Mouse (Mus musculus): ENCODE measurements at regions not wholly inside any gene's neighbourhood (a gene's known extent, or its start where the extent isn't known, plus 50 kb on each side); places are given as distances from the start of the nearest gene placed in this dataset.

DNA sequence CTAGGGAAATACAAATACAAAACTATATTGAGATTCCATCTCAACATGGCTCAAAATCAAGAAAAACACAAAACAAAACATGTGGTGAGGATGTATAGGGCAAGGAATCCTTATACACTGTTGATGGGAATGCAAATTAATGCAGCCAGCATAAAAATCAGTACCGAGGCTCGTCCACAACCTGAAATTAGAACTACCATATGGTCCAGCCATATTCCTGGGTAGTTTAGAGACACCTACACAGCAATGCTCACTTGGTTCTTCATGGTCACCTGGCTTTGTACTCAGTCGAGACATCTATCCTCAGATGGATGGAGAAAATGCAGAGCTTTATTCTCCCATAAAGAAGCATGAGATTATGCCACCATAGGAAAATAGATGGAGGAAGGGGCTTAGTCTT, 340.0 kb downstream of the Phkb start:
- DNase-seq (ENCODE audit: extremely low read depth, low read depth, low spot score) = no peak

DNA sequence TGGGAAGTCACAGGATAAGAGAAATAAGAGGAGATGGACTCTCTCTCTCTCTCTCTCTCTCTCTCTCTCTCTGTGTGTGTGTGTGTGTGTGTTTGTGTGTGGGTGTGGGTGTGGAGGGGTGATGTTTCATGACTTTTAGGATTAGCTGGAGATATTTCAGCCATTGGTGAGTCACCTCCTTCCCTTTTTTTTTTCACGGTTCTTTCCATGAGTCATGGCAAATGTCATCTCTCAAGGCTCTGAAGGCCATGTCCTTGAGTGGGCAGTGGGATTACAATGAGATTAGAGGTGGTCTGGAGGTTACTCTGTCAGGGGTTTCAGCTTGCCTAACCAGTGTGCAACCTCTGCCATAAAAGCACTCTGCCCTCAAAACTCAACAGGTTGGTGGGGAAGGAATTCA, 329.3 kb downstream of the Phkb start:
- DNase-seq (ENCODE audit: extremely low read depth, low read depth, low spot score) = no peak

DNA sequence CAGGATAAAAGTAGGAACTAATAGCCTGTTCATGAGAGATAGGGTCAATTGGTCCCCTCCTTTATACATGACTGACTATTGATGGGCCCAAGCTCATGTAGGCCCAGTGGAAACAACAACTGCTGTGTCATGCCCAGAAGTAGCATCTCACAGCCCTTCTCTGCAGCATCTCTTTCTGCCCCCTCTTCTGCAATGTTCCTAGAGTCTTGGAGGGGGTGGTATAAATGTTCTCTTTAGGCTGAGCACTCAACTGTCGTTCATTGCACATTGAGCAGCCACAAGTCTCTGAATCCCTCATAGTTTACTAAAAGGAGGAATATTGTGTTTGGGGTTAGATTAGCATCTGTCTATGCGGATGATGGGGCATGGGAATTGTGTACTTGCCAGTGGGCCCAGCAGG, 324.1 kb downstream of the Phkb start:
- no peak for DNase-seq (ENCODE audit: extremely low read depth, low read depth, low spot score)

DNA sequence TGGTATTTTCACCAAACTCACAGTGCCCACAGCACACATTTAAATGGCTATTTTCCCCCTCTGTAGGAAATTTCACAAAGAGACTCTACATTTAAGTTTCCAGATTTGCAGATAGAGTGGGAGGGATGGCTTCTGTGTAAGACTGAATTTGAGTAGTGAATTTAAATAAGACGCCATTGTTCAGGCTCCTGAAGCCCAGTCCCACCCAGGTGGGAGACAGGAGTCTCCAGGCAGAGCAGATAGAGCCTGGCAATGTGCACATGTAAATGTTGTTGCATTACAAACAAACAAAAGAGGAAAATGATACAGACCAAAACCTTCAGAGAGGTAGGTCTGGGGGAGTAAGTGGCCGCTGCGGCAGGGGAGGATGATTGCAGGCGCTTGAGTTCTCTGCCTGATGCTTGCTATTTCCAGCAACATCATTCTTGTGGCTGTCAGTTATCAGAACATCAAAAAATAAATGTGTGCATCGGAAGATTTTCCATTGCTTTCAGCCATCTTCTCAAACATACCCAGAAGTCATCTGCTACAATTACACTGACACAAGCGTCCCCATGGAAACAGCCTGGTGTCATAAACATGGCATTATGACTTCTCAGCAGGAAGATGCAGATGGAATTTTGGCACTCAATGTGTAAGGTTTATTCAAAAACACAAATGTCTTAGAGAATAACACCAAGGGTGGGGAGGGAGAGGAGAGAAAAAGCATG, 318.5 kb downstream of the Phkb start:
- no peak for DNase-seq (ENCODE audit: extremely low read depth, low read depth, low spot score)

DNA sequence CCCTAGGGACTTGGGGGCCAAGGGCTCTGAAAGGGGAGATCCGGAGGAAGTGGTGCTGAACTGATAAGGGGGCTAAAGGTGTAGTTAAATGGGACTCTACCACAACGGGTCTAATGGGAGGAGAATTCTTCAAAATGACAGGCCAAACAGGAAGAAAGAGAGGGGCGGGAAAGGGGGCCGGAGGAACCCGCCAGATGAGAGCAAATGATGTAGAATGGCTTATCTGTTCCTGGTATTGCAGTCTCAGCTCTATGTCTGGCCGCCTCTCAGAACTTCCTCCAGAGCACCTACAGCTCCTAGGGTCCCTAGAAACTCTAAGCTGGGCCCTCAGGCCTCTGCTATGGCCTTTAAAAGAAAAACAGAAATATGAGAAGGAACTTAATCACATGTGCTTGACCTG, 306.8 kb downstream of the Phkb start:
- no peak for DNase-seq (ENCODE audit: extremely low read depth, low read depth, low spot score)

DNA sequence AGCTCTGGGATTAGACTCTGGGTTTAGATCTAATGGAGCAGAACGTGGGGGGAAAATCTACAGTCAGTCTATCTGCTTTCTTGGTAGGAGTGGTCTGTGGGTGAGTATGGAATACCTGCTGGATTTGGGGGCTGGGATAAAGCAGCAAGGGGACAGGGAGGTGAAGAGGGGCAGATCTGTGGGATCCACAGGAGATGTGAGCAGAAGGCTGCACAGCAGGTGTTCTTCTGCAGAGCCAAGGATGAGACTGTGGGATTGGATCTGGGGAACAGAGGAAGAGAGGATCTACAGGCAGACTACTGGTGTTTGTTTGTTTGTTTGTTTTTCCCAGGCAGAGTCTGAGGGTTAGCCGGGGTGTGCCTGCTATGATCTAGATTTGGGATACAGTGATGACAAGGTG, 284.5 kb downstream of the Phkb start:
- no peak for DNase-seq (ENCODE audit: extremely low read depth, low read depth, low spot score)

DNA sequence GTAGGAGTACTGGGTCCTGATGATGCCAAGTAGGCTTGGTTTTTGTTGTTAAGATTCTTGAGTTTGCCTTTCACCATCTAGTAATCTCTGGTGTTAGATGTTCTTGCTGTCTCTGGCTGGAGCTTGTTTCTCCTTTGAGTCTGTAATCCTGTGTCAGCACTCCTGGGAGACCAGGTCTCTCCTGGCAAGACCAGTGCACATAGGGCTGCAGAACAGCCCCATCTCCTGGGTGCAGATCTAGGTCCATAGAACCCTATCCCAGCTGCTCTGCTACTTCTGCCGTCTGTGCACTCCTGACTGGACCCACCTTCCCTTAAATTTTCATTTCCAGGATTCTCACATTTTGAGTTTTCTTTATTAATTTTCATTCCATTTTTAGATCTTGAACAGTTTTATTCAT, 283.9 kb downstream of the Phkb start:
- DNase-seq (ENCODE audit: extremely low read depth, low read depth, low spot score) = no peak

Measured in fat pad, adult 2 months (tissue).